Mouse (Mus musculus) kidney, postnatal 0 days (tissue): Measurements from ENCODE around the gene Ift140. TPM values are rescaled to one million over a fixed set of nuclear protein-coding genes. Genes with fewer than 3 reads are reported as not detected.

Experiments used
- ATAC-seq: fragments of 200-750 bp; cut with Nextera tagmentation; replicated peaks from 2 replicates; pipeline ENCODE4 v1.8.0; 2017; ENCODE audit warnings: low read depth, moderate number of reproducible peaks, moderate TSS enrichment, moderate library complexity; ENCODE audit not compliant: low FRiP score
- DNase-seq: peaks from one replicate; pipeline ENCODE4 v3.0.0-alpha.2; 2016; ENCODE audit warnings: low spot score
- H3K27ac ChIP-seq: fragments of 300-500 bp; sonication (generic); 2 replicates; pipeline ENCODE4 v1.5.1; 2014; ENCODE audit warnings: mild to moderate bottlenecking
- H3K27me3 ChIP-seq: fragments of 300-500 bp; sonication (generic); 2 replicates; pipeline ENCODE4 v1.6.1; 2014; ENCODE audit warnings: low read length, mixed read lengths; ENCODE audit not compliant: insufficient read depth
- H3K36me3 ChIP-seq: fragments of 300-500 bp; sonication (generic); 2 replicates; pipeline ENCODE4 v1.6.1; 2014; ENCODE audit warnings: low read length, mixed read lengths; ENCODE audit not compliant: insufficient read depth
- H3K4me1 ChIP-seq: fragments of 300-500 bp; sonication (generic); replicated peaks from 2 replicates; pipeline ENCODE4 v1.6.1; 2014; ENCODE audit warnings: antibody characterized with exemption, low read length, mixed read lengths; ENCODE audit not compliant: insufficient read depth
- H3K4me2 ChIP-seq: fragments of 300-500 bp; sonication (generic); 2 replicates; pipeline ENCODE4 v1.6.1; 2014; ENCODE audit warnings: mild to moderate bottlenecking, low read length, moderate library complexity, mixed read lengths
- H3K4me3 ChIP-seq: fragments of 300-500 bp; sonication (generic); replicated peaks from 2 replicates; pipeline ENCODE4 v1.5.1; 2014; ENCODE audit warnings: low read depth, low read length
- H3K9ac ChIP-seq: fragments of 300-500 bp; sonication (generic); 2 replicates; pipeline ENCODE4 v1.6.1; 2014; ENCODE audit warnings: low read depth, low read length
- H3K9me3 ChIP-seq: fragments of 300-500 bp; sonication (generic); replicated peaks from 2 replicates; pipeline ENCODE4 v1.6.1; 2016; ENCODE audit warnings: low read length, inconsistent platforms, mixed read lengths
- CTCF ChIP-seq: IDR thresholded peaks from 2 replicates; pipeline ENCODE4 v1.5.1; 2016; ENCODE audit warnings: antibody characterized with exemption, low read depth, mild to moderate bottlenecking, moderate library complexity
- WGBS: fragments of 180-500 bp; shearing (Covaris S2); extraction: QIAGEN DNeasy Blood & Tissue Kit; methylation state at CpG from one replicate; pipeline ENCODE4 v1.1.7; 2014; 5-methylcytosine and 5-hydroxymethylcytosine counted together
- polyA plus RNA-seq: library from polyadenylated mRNA; unstranded; fragments of >200 nt; fragmentation: Nextera tagmentation; extraction: Ambion mirVana; gene quantifications from 2 replicates; pipeline ENCODE4 v1.2.1, GENCODE M21; 2015

The Ift140 gene
- polyA plus RNA-seq, 1 experiment from 2014 or later = 10.1 TPM

DNA sequence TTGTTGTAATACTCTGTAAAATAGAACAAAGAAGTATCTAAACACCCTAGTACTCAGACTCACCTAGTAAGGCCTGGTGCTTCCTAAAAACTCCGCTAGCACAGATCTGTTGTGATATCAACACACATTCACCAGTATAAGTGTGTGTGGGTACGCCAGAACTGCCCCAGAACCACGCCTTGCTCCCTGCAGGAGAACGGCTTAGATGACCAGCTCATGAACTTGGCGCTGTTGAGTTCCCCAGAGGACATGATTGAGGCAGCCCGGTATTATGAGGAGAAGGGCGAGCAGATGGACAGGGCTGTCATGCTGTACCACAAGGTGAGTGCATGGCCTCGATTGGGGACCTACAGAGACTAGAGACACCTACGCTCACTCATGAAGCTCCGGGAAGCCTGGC lies 74.6 kb downstream of the Ift140 start:
- ATAC-seq (no peak), DNase-seq (no peak)
- Histone ChIP-seq H3K36me3 (peaks cover 25% of the 10 kb centered on the region; the same call in 1 of the 2 replicates), H3K9me3 (no peaks in the 10 kb centered on the region), H3K4me2 (no peak overlapping the region), H3K4me3 (no peak overlapping the region), H3K9ac (no peak overlapping the region), H3K4me1 (no peaks in the 10 kb centered on the region), H3K27me3 (no peaks in the 10 kb centered on the region), H3K27ac (no peak overlapping the region)
- no peak for TF ChIP-seq CTCF
- 90% methylated on average over 10 of the region's 10 CpGs for WGBS

DNA sequence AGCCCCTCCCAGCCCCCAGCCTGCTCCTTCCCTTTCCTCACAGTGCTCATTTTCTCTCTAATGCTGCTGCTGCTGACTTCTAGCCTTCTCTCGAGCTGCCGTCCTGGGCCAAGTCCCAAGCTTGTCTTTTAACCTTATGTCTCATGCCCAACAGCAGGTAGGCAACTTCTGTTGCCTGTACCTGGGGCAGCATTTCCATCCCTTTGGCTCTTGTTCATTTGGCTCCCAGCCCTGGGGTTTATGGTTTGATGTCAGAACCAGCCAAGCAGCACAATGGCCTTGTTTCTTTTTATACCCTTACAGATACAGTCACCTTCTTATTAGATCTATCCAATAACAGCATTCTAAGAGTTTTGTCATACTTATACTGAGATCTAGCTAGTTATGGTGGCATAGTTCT lies 80.3 kb downstream of the Ift140 start:
- 87% methylated on average over 2 of the region's 2 CpGs for WGBS
- no peak overlapping the region for H3K4me3 ChIP-seq
- peaks cover 38% of the 10 kb centered on the region for H3K36me3 ChIP-seq
- no peak overlapping the region for H3K9ac ChIP-seq
- H3K27me3 ChIP-seq = no peaks in the 10 kb centered on the region
- no peaks in the 10 kb centered on the region for H3K9me3 ChIP-seq
- ATAC-seq = no peak
- no peak overlapping the region for H3K4me2 ChIP-seq
- no peak overlapping the region for H3K27ac ChIP-seq
- no peak for TF ChIP-seq CTCF
- H3K4me1 ChIP-seq = no peaks in the 10 kb centered on the region
- DNase-seq = no peak

DNA sequence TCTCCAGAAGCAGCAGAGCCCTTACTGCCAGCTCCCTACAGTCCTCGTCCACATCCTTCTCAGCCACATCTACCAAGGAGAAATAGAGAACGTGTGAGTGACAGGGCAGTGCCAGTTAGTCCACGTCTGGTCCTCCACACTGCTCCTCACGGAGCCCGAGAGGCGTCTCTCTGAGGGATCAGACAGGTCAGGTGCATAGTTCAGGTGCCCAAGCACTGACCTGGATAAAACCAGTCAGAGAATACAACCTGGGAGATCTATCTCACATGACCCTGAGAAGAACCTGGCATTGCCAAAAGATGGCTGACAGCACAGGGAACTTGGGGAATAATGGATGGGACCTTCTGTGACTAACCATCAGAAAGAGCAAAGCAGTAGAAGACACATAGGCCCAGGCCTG lies 84.2 kb downstream of the Ift140 start:
- peaks cover 57% of the 10 kb centered on the region for H3K36me3 ChIP-seq
- H3K9me3 ChIP-seq = no peaks in the 10 kb centered on the region
- no peaks in the 10 kb centered on the region for H3K4me1 ChIP-seq
- DNase-seq = no peak
- H3K27ac ChIP-seq = no peak overlapping the region
- no peak for TF ChIP-seq CTCF
- no peak for ATAC-seq
- no peak overlapping the region for H3K4me3 ChIP-seq
- H3K4me2 ChIP-seq = no peak overlapping the region
- H3K27me3 ChIP-seq = no peaks in the 10 kb centered on the region
- no peak overlapping the region for H3K9ac ChIP-seq
- WGBS = 87% methylated on average over 6 of the region's 6 CpGs

DNA sequence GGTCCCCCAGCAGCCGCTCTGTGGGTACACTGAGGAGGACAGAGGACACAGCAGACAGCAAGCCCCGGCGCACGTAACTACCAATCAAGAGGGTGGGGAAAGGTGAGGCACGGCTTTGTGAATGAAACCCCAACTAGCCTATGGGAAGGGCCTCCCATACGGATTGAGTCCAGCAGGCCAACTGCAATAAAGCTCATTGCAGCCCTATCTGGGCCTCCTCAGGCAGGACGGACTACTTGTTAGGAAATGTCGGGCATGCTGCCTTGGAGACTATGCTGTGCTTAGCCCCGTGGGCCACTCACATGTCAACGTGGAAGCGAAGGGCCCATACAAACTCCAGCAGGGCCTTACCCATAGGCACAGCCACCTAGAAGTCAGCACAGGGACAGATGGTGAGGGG lies 85.5 kb downstream of the Ift140 start:
- no peak for DNase-seq
- Histone ChIP-seq H3K9me3 (no peaks in the 10 kb centered on the region), H3K27me3 (no peaks in the 10 kb centered on the region), H3K4me1 (no peaks in the 10 kb centered on the region), H3K36me3 (peaks cover 68% of the 10 kb centered on the region), H3K4me3 (no peak overlapping the region), H3K9ac (no peak overlapping the region), H3K27ac (no peak overlapping the region), H3K4me2 (no peak overlapping the region)
- TF ChIP-seq CTCF = no peak
- no peak for ATAC-seq
- WGBS = 93% methylated on average over 11 of the region's 11 CpGs

DNA sequence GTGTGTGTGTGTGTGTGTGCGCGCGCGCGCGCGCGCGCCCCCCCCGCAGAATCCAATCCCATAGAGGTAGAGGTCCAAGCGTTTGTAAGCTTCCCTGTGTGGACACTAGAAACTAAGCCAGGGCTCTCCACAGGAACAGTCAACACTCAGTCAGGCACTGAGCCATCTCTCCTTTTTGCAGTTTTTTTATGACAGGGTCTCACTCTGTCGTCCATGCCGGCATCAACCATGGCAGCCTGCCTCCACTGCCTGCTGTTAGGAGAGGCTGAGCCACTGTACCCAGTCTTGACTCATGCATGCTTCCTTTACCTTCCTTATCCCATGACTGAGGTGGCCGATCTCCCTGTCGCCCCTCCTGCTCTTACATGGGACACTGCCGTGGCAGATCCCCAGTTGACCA lies 91.9 kb downstream of the Ift140 start:
- no peak overlapping the region for H3K4me3 ChIP-seq
- H3K4me1 ChIP-seq = no peaks in the 10 kb centered on the region
- WGBS = 88% methylated on average over 16 of the region's 16 CpGs
- ATAC-seq (no peak), DNase-seq (no peak)
- H3K36me3 ChIP-seq = peaks cover 39% of the 10 kb centered on the region
- H3K4me2 ChIP-seq = no peak overlapping the region
- no peak overlapping the region for H3K27ac ChIP-seq
- TF ChIP-seq CTCF = no peak
- H3K9me3 ChIP-seq = no peaks in the 10 kb centered on the region
- H3K27me3 ChIP-seq = no peaks in the 10 kb centered on the region
- no peak overlapping the region for H3K9ac ChIP-seq

DNA sequence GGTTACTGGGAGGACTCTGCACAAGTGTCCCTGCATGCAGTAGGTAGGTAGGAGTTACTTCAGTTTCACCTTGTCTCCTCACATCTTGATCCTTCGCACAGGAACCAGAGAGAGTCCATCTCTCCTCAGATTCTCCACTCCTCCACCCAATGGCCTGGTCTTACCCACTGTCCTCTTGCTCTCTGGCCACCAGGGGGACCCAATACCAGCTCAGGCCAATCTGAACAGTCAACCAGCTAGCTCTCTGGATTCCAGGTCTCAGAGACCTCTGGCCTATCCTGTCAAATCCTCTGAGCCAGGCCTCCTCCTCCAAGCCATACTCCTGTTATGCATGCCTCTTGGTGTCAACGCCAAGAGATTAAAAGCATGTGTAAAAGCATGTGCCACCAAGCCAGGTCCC lies 93.7 kb downstream of the Ift140 start:
- no peak overlapping the region for H3K27ac ChIP-seq
- DNase-seq (peak; percentile 74), ATAC-seq (peak; percentile 78)
- H3K9ac ChIP-seq = no peak overlapping the region
- no peak overlapping the region for H3K4me3 ChIP-seq
- 0 out of 2 replicates have a peak, but pooled peaks cover under 1% of the 10 kb centered on the region for H3K4me1 ChIP-seq
- H3K4me2 ChIP-seq = no peak overlapping the region
- H3K27me3 ChIP-seq = no peaks in the 10 kb centered on the region
- no peaks in the 10 kb centered on the region for H3K9me3 ChIP-seq
- peak; percentile 78 for TF ChIP-seq CTCF
- H3K36me3 ChIP-seq = peaks cover 26% of the 10 kb centered on the region; the same call in 1 of the 2 replicates
- 89% methylated on average over 2 of the region's 2 CpGs for WGBS

DNA sequence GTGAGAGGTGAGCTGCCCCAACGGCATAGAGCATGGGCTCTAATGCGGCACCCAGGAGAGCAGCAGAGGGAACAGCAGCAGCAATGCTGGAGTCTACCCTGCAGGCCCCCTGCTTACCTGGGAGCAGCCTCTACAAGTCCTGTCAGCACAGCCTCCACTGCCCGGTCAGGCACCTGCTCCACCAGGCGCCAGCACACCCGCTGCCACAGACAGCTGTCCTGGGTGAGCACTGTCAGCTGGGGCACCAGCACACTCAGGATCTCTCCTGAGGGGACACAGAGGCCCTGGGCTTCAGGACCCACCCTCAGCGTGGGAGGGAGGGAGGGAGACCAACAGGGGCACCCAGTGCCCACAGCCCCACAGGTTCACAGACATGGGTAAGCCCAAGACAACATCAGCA lies 94.7 kb downstream of the Ift140 start:
- no peak overlapping the region for H3K4me2 ChIP-seq
- 0 out of 2 replicates have a peak, but pooled peaks cover 5% of the 10 kb centered on the region for H3K4me1 ChIP-seq
- no peak overlapping the region for H3K27ac ChIP-seq
- no peak for ATAC-seq
- TF ChIP-seq CTCF = no peak
- no peak for DNase-seq
- peaks cover 16% of the 10 kb centered on the region; the same call in 1 of the 2 replicates for H3K36me3 ChIP-seq
- 96% methylated on average over 6 of the region's 6 CpGs for WGBS
- H3K9ac ChIP-seq = no peak overlapping the region
- H3K4me3 ChIP-seq = no peak overlapping the region
- no peaks in the 10 kb centered on the region for H3K27me3 ChIP-seq
- H3K9me3 ChIP-seq = no peaks in the 10 kb centered on the region
